8 mouse cellular contexts compared by ENCODE assay signal in genomic region chr7:139303280-139304011, GRCm38 (mm10). TPM values are rescaled to one million over a fixed set of nuclear protein-coding genes. Genes with fewer than 3 reads are reported as not detected.
DNase-seq lines count a peak whose midpoint lies in the region; ATAC-seq lines count a peak whose summit lies in the region.

No protein-coding gene starts in this region.

- no peak overlapping the region for H3K27ac ChIP-seq in embryonic facial prominence, embryonic 13.5 days
- peak overlapping the region; percentile 77 for H3K27ac ChIP-seq in heart, embryonic 10.5 days
- H3K27ac ChIP-seq in limb, embryonic 13.5 days: no peak overlapping the region

- H3K36me3 ChIP-seq in embryonic facial prominence, embryonic 13.5 days: no peaks in the 10 kb centered on the region
- H3K36me3 ChIP-seq in heart, embryonic 10.5 days: no peaks in the 10 kb centered on the region
- H3K36me3 ChIP-seq in limb, embryonic 13.5 days: no peaks in the 10 kb centered on the region

- H3K9me3 ChIP-seq in embryonic facial prominence, embryonic 13.5 days: no peaks in the 10 kb centered on the region
- no peaks in the 10 kb centered on the region for H3K9me3 ChIP-seq in heart, embryonic 10.5 days
- H3K9me3 ChIP-seq in limb, embryonic 13.5 days: no peaks in the 10 kb centered on the region

- no peak overlapping the region for H3K9ac ChIP-seq in embryonic facial prominence, embryonic 13.5 days
- no peak overlapping the region for H3K9ac ChIP-seq in limb, embryonic 13.5 days

- peak; percentile 64 for DNase-seq in A20 (ENCODE audit: low read depth, low spot score)
- DNase-seq in adrenal gland, postnatal 25 days: peak; percentile 91
- DNase-seq in heart, embryonic 10.5 days (ENCODE audit: low spot score): peak; percentile 88
- peak; percentile 93 for DNase-seq in kidney, adult 9 months
- DNase-seq in monocyte, adult 2 months (ENCODE audit: low read depth in 1 of 2, low spot score in 2 of 2): peak; percentile 31 to 73
- DNase-seq in spleen, postnatal 4 days (ENCODE audit: low spot score in 2 of 2): peak; percentile 76 to 92

- no peak overlapping the region for H3K4me2 ChIP-seq in embryonic facial prominence, embryonic 13.5 days
- no peak overlapping the region for H3K4me2 ChIP-seq in limb, embryonic 13.5 days (replicated peaks)

- no peak overlapping the region for H3K4me3 ChIP-seq in embryonic facial prominence, embryonic 13.5 days
- H3K4me3 ChIP-seq in heart, embryonic 10.5 days: no peak overlapping the region
- no peak overlapping the region for H3K4me3 ChIP-seq in limb, embryonic 13.5 days

- 38% methylated on average over 6 of the region's 6 CpGs for WGBS in embryonic facial prominence, embryonic 13.5 days
- WGBS in heart, embryonic 10.5 days: 33% methylated on average over 6 of the region's 6 CpGs
- 44% methylated on average over 6 of the region's 6 CpGs for WGBS in limb, embryonic 13.5 days

- no peaks in the 10 kb centered on the region for H3K27me3 ChIP-seq in embryonic facial prominence, embryonic 13.5 days
- no peaks in the 10 kb centered on the region for H3K27me3 ChIP-seq in heart, embryonic 10.5 days (ENCODE audit: insufficient read depth, poor library complexity, severe bottlenecking)
- peaks cover 7% of the 10 kb centered on the region; the same call in 1 of the 2 replicates for H3K27me3 ChIP-seq in limb, embryonic 13.5 days

- ATAC-seq in embryonic facial prominence, embryonic 13.5 days (ENCODE audit: insufficient number of reproducible peaks, insufficient read depth, low FRiP score, low TSS enrichment, low read depth): peak; percentile 28; the same call in 1 of the 2 replicates
- ATAC-seq in limb, embryonic 13.5 days (ENCODE audit: low FRiP score, low read depth): peak; percentile 74; the same call in 1 of the 2 replicates

- H3K4me1 ChIP-seq in embryonic facial prominence, embryonic 13.5 days: peaks cover 9% of the 10 kb centered on the region
- peaks cover 58% of the 10 kb centered on the region for H3K4me1 ChIP-seq in heart, embryonic 10.5 days
- peaks cover 13% of the 10 kb centered on the region for H3K4me1 ChIP-seq in limb, embryonic 13.5 days

RNA-seq across cellular contexts. Expression of gene Pwwp2b, which starts 55.2 kb away (rescaled TPM):
- total RNA-seq in adrenal gland, postnatal 25 days (2021): 20.9 and 25.4 TPM in 2 replicates
- 13.7 and 16.0 TPM in 2 replicates for polyA plus RNA-seq in embryonic facial prominence, embryonic 13.5 days (2015; fragmentation: Nextera tagmentation; extraction: Ambion mirVana)
- polyA plus RNA-seq in heart, embryonic 10.5 days (2016; fragmentation: Nextera tagmentation; extraction: Ambion mirVana): 10.5 and 11.1 TPM in 2 replicates
- 10.7 and 11.7 TPM in 2 replicates for polyA plus RNA-seq in limb, embryonic 13.5 days (2015; fragmentation: Nextera tagmentation; extraction: Ambion mirVana)
